Mouse (Mus musculus) G1E (cell line): ENCODE data around the gene Ppp2r5a.

Source experiments
- CTCF ChIP-seq: IDR thresholded peaks from 2 replicates; pipeline ENCODE4 v1.5.1; 2012; ENCODE audit warnings: low read depth, low read length, inconsistent platforms, mixed read lengths
- GATA1 ChIP-seq: IDR thresholded peaks from 2 replicates; pipeline ENCODE4 v1.6.1; 2012; ENCODE audit warnings: borderline replicate concordance, low read length, inconsistent platforms, mixed read lengths

DNA sequence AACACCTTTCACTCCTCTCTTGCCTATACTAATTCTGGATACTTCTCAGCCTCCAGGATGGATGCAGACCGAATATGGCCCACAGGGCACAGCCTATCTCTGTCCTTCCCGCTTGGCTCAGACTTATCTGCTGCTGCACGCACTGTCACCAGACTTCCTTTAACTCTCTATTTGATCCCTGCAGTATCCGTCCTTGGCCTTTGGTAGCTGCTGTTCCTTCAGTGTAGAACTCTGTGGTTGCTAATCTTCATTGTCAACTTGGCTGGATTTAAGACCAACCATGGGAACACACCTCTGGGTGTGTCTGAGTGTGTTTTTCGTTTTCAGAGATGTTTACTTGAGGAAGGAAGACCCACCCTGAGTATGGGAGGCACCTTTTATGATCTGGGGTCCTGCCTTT is 47.5 kb upstream of the Ppp2r5a start:
- no peak for TF ChIP-seq CTCF
- no peak for TF ChIP-seq GATA1
